Mouse (Mus musculus) midbrain, postnatal 0 days (tissue): ENCODE data around the gene Cdadc1. TPM values are rescaled to one million over a fixed set of nuclear protein-coding genes. Genes with fewer than 3 reads are reported as not detected.

Experiments used
- ATAC-seq: fragments of 200-750 bp; cut with Nextera tagmentation; 2 replicates; pipeline ENCODE4 v1.8.0; 2017; ENCODE audit warnings: moderate number of reproducible peaks, mild to moderate bottlenecking, moderate TSS enrichment, moderate library complexity; ENCODE audit not compliant: low FRiP score
- DNase-seq: peaks from one replicate; pipeline ENCODE4 v3.0.0-alpha.2; 2015; ENCODE audit warnings: low spot score
- H3K27ac ChIP-seq: fragments of 300-500 bp; sonication (generic); 2 replicates; pipeline ENCODE4 v1.5.1; 2014; ENCODE audit warnings: low read depth, mild to moderate bottlenecking, low read length, mixed read lengths
- H3K27me3 ChIP-seq: fragments of 300-500 bp; sonication (generic); 2 replicates; pipeline ENCODE4 v1.6.1; 2014; ENCODE audit warnings: low read length, control low read depth, mixed read lengths; ENCODE audit not compliant: insufficient read depth
- H3K36me3 ChIP-seq: fragments of 300-500 bp; sonication (generic); 2 replicates; pipeline ENCODE4 v1.6.1; 2014; ENCODE audit warnings: low read length, control low read depth, mixed read lengths; ENCODE audit not compliant: insufficient read depth
- H3K4me1 ChIP-seq: fragments of 300-500 bp; sonication (generic); 2 replicates; pipeline ENCODE4 v1.6.1; 2014; ENCODE audit warnings: mild to moderate bottlenecking, control low read depth, antibody characterized with exemption, low read length, mixed read lengths; ENCODE audit not compliant: insufficient read depth
- H3K4me2 ChIP-seq: fragments of 300-500 bp; sonication (generic); 2 replicates; pipeline ENCODE4 v1.6.1; 2014; ENCODE audit warnings: low read depth, mild to moderate bottlenecking, low read length, mixed read lengths; ENCODE audit not compliant: poor library complexity, severe bottlenecking
- H3K4me3 ChIP-seq: fragments of 300-500 bp; sonication (generic); 2 replicates; pipeline ENCODE4 v1.5.1; 2014; ENCODE audit warnings: low read depth, mild to moderate bottlenecking, low read length, moderate library complexity
- H3K9ac ChIP-seq: fragments of 300-500 bp; sonication (generic); replicated peaks from 2 replicates; pipeline ENCODE4 v1.6.1; 2014; ENCODE audit warnings: mild to moderate bottlenecking, low read length, moderate library complexity, mixed read lengths; ENCODE audit not compliant: poor library complexity, severe bottlenecking
- H3K9me3 ChIP-seq: fragments of 300-500 bp; sonication (generic); 2 replicates; pipeline ENCODE4 v1.6.1; 2016; ENCODE audit warnings: low read length, control low read depth
- CTCF ChIP-seq: IDR thresholded peaks from 2 replicates; pipeline ENCODE4 v1.5.1; 2016; ENCODE audit warnings: antibody characterized with exemption, mild to moderate bottlenecking
- WGBS: fragments of 180-500 bp; shearing (Covaris S2); extraction: QIAGEN DNeasy Blood & Tissue Kit; methylation state at CpG from one replicate; pipeline ENCODE4 v1.1.7; 2014; 5-methylcytosine and 5-hydroxymethylcytosine counted together
- polyA plus RNA-seq: library from polyadenylated mRNA; unstranded; fragments of >200 nt; fragmentation: Nextera tagmentation; extraction: Ambion mirVana; gene quantifications from 2 replicates; pipeline ENCODE4 v1.2.1, GENCODE M21; 2015
- total RNA-seq: library from RNA; depleted of rRNA; stranded (reverse); fragments of >200 nt; gene quantifications from 2 replicates; pipeline ENCODE4 v1.2.3, GENCODE M21; 2014

Gene Cdadc1
- total and polyA plus RNA-seq, 2 experiments from 2014 or later: 13.9 to 36.6 TPM

- H3K9ac ChIP-seq: no peak overlapping the region
- H3K4me2 ChIP-seq: no peak overlapping the region
- H3K4me3 ChIP-seq: no peak overlapping the region
- H3K36me3 ChIP-seq: no peaks in the 10 kb centered on the region
- no peak overlapping the region for H3K27ac ChIP-seq
- peak; percentile 76 for TF ChIP-seq CTCF
- no peaks in the 10 kb centered on the region for H3K9me3 ChIP-seq
- no peak for ATAC-seq
- H3K4me1 ChIP-seq: no peaks in the 10 kb centered on the region
- H3K27me3 ChIP-seq: no peaks in the 10 kb centered on the region
- peak; percentile 59 for DNase-seq
- WGBS: 68% methylated on average over 5 of the region's 5 CpGs
Measured at GRCm38 (mm10) chr14:59604002-59604645, 6.4 kb upstream of the Cdadc1 start.

GRCm38 (mm10) chr14:59598260-59598627, 485 bp upstream of the Cdadc1 start:
- DNase-seq (no peak), ATAC-seq (peak; percentile 39; the same call in 1 of the 2 replicates)
- no peaks in the 10 kb centered on the region for H3K9me3 ChIP-seq
- no peaks in the 10 kb centered on the region for H3K27me3 ChIP-seq
- H3K4me2 ChIP-seq: peak overlapping the region; percentile 92
- WGBS: 4% methylated on average over 8 of the region's 8 CpGs
- H3K4me3 ChIP-seq: peak overlapping the region; percentile 89
- peak overlapping the region; percentile 76 for H3K9ac ChIP-seq
- H3K4me1 ChIP-seq: peaks cover 5% of the 10 kb centered on the region; the same call in 1 of the 2 replicates
- H3K27ac ChIP-seq: peak overlapping the region; percentile 64
- H3K36me3 ChIP-seq: no peaks in the 10 kb centered on the region
- TF ChIP-seq CTCF: no peak

GRCm38 (mm10) chr14:59594988-59595387, 2.8 kb downstream of the Cdadc1 start:
- Histone ChIP-seq H3K36me3 (peaks cover 8% of the 10 kb centered on the region; the same call in 1 of the 2 replicates), H3K27ac (no peak overlapping the region), H3K4me2 (no peak overlapping the region), H3K27me3 (no peaks in the 10 kb centered on the region), H3K4me3 (no peak overlapping the region), H3K9me3 (no peaks in the 10 kb centered on the region), H3K4me1 (peaks cover 5% of the 10 kb centered on the region; the same call in 1 of the 2 replicates), H3K9ac (no peak overlapping the region)
- DNase-seq: no peak
- ATAC-seq: no peak
- TF ChIP-seq CTCF: no peak
- WGBS: 92% methylated on average over 3 of the region's 3 CpGs

GRCm38 (mm10) chr14:59592593-59592992, 5.2 kb downstream of the Cdadc1 start:
- peaks cover 25% of the 10 kb centered on the region for H3K36me3 ChIP-seq
- no peak for DNase-seq
- H3K4me2 ChIP-seq: no peak overlapping the region
- no peak overlapping the region for H3K9ac ChIP-seq
- no peak for TF ChIP-seq CTCF
- 82% methylated on average over 3 of the region's 3 CpGs for WGBS
- H3K9me3 ChIP-seq: no peaks in the 10 kb centered on the region
- no peaks in the 10 kb centered on the region for H3K27me3 ChIP-seq
- peaks cover 5% of the 10 kb centered on the region; the same call in 1 of the 2 replicates for H3K4me1 ChIP-seq
- no peak for ATAC-seq
- H3K4me3 ChIP-seq: no peak overlapping the region
- H3K27ac ChIP-seq: no peak overlapping the region

GRCm38 (mm10) chr14:59591901-59592300, 5.9 kb downstream of the Cdadc1 start:
- Histone ChIP-seq H3K4me2 (no peak overlapping the region), H3K9me3 (no peaks in the 10 kb centered on the region), H3K9ac (no peak overlapping the region), H3K27ac (no peak overlapping the region), H3K4me3 (no peak overlapping the region), H3K27me3 (no peaks in the 10 kb centered on the region), H3K4me1 (peaks cover 3% of the 10 kb centered on the region; the same call in 1 of the 2 replicates), H3K36me3 (peaks cover 25% of the 10 kb centered on the region)
- TF ChIP-seq CTCF: no peak
- DNase-seq: no peak
- ATAC-seq: no peak
- WGBS: 69% methylated on average over 8 of the region's 8 CpGs

GRCm38 (mm10) chr14:59590614-59591013, 7.1 kb downstream of the Cdadc1 start:
- H3K9ac ChIP-seq: no peak overlapping the region
- H3K36me3 ChIP-seq: peaks cover 37% of the 10 kb centered on the region
- no peaks in the 10 kb centered on the region for H3K9me3 ChIP-seq
- no peak overlapping the region for H3K4me2 ChIP-seq
- no peak overlapping the region for H3K4me3 ChIP-seq
- TF ChIP-seq CTCF: peak; percentile 50
- 77% methylated on average over 1 of the region's 1 CpGs for WGBS
- no peak for ATAC-seq
- H3K27ac ChIP-seq: no peak overlapping the region
- DNase-seq: no peak
- H3K27me3 ChIP-seq: no peaks in the 10 kb centered on the region
- no peaks in the 10 kb centered on the region for H3K4me1 ChIP-seq
